Comparison of ENCODE assay signal across 15 mouse cellular contexts in the genomic region with DNA sequence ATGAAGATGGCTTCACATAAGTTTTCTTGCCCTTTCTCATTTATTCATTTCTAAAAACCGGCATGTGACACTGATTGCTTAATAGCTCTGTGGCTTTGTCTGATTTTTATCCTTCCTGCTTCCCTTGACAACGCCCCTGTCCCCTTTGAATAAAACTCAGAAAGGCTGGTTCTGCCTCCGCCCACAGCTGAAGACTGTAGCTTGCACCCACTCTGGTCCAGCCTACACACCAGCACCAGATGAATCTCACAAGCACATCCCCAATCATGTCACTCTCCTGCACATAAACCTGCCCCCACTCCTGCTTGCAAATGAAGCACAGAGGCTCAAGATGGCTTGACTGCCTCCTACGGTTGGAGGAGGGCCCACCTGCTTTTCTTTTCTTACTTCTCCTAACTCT.
DNase-seq lines count a peak whose midpoint lies in the region; ATAC-seq lines count a peak whose summit lies in the region.
"Had no signal": no experiment of that assay in that cellular context is flagged by ENCODE, and none has a peak within 500 bp of the region (broad histone marks: within the 10 kb centered on the region; RNA-seq: fewer than 3 reads in every experiment).

No protein-coding gene starts in this region.

- no peak for DNase-seq in frontal cortex, postnatal 25 days (ENCODE audit: low spot score in 2 of 2)
- peak; percentile 21 for DNase-seq in MEL-GATA-1-ER (ENCODE audit: extremely low read depth, low read depth)
- peak; percentile 72 for DNase-seq in layer of hippocampus, adult 9-11 months
- DNase-seq in right cerebral cortex, postnatal 10 days (ENCODE audit: low spot score in 2 of 2) = peak; percentile 30 to 61
- DNase-seq in retina, embryonic 14.5 days (ENCODE audit: low spot score) = no peak
- no peak for DNase-seq in thymus, postnatal 36 days
- DNase-seq in kidney, postnatal 4 days = no peak
- DNase-seq: adrenal gland, postnatal 14 days; cerebellum, postnatal 10 days; gastrocnemius, adult 2 months; heart, postnatal 36 days; liver; lung, embryonic 14.5 days had no signal

- ATAC-seq in frontal cortex, adult (ENCODE audit: low TSS enrichment) = peak; percentile 88
- ATAC-seq: midbrain, embryonic 16.5 days had no signal

Comparison
In these comparisons a context has a peak if more than half of its experiments do, and no peak if none do; other contexts are left out.
1. DNase-seq: peak in MEL-GATA-1-ER (single experiment), layer of hippocampus, adult 9-11 months (single experiment) and right cerebral cortex, postnatal 10 days (2 of 2); none in frontal cortex, postnatal 25 days (0 of 2), retina, embryonic 14.5 days (single experiment), thymus, postnatal 36 days (0 of 2) and kidney, postnatal 4 days (0 of 2).